Mouse (Mus musculus) cortical plate, adult 2 months (tissue): ENCODE data around the gene Mbnl2.

Source experiments
- CTCF ChIP-seq: fragments of 200-500 bp; IDR thresholded peaks from 2 replicates; pipeline ENCODE4 v1.5.1; 2011; ENCODE audit warnings: mild to moderate bottlenecking, control low read depth, low read length; ENCODE audit not compliant: insufficient read depth; ENCODE audit errors: extremely low read depth
- POLR2A ChIP-seq: fragments of 200-500 bp; IDR thresholded peaks from 2 replicates; pipeline ENCODE4 v1.6.1; 2011; ENCODE audit warnings: mild to moderate bottlenecking, low read length, control low read depth; ENCODE audit not compliant: insufficient read depth; ENCODE audit errors: extremely low read depth

DNA sequence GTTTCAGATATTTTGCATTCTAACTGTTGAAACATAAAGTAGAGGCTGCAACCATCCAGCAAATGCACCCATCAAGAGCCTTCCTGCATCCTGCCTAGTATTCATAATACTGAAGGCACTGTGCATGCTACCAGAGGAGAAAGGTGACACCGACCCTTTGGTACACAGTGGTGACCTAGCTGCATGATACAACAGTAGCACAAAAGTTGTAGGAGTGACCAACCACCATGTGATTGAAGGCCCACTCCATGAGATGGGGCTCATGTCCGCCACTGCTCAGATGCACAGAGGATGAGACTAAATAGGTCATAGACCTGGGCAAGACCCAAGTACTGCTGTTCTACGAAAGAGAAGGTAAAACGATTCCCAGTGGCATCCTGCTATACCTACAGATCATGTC, 8.3 kb upstream of the Mbnl2 start:
- no peak for TF ChIP-seq POLR2A
- TF ChIP-seq CTCF: no peak
